Mouse (Mus musculus) liver, adult 2 months (tissue): ENCODE results near the gene Kif3c.

ENCODE experiments used
- CTCF ChIP-seq: fragments of 200-500 bp; IDR thresholded peaks from 2 replicates; pipeline ENCODE4 v1.5.1; 2011; ENCODE audit warnings: low read depth, low read length, control low read depth
- POLR2A ChIP-seq: fragments of 200-500 bp; IDR thresholded peaks from 2 replicates; pipeline ENCODE4 v1.6.1; 2011; ENCODE audit warnings: low read length, control low read depth; ENCODE audit not compliant: insufficient read depth; ENCODE audit errors: extremely low read depth

- TF ChIP-seq CTCF (no peak), POLR2A (no peak)
Observed at GRCm38 (mm10) chr12:3453554-3453953, 88.6 kb downstream of the Kif3c start.
